Mouse (Mus musculus) heart, embryonic 10.5 days (tissue): Measurements from ENCODE around the gene Anapc1. TPM values are rescaled to one million over a fixed set of nuclear protein-coding genes. Genes with fewer than 3 reads are reported as not detected.
"Not testable (repeated sequence)": the region's sequence is repeated elsewhere in the genome, so short reads cannot be mapped to it uniquely, and the experiment has no call there.

ENCODE experiments used
- DNase-seq: peaks from one replicate; pipeline ENCODE4 v3.0.0-alpha.2; 2017; ENCODE audit warnings: low spot score
- H3K27ac ChIP-seq: fragments of 300-500 bp; sonication (generic); 2 replicates; pipeline ENCODE4 v1.5.1; 2016; ENCODE audit warnings: mild to moderate bottlenecking
- H3K27me3 ChIP-seq: fragments of 300-500 bp; sonication (generic); 2 replicates; pipeline ENCODE4 v1.6.1; 2016; ENCODE audit warnings: mild to moderate bottlenecking; ENCODE audit not compliant: poor library complexity, insufficient read depth, severe bottlenecking
- H3K36me3 ChIP-seq: fragments of 300-500 bp; sonication (generic); 2 replicates; pipeline ENCODE4 v1.6.1; 2016; ENCODE audit warnings: mild to moderate bottlenecking, moderate library complexity
- H3K4me1 ChIP-seq: fragments of 300-500 bp; sonication (generic); 2 replicates; pipeline ENCODE4 v1.6.1; 2016; ENCODE audit warnings: mild to moderate bottlenecking
- H3K4me3 ChIP-seq: fragments of 300-500 bp; sonication (generic); 2 replicates; pipeline ENCODE4 v1.5.1; 2016; ENCODE audit warnings: mild to moderate bottlenecking, moderate library complexity
- H3K9me3 ChIP-seq: fragments of 300-500 bp; sonication (generic); 2 replicates; pipeline ENCODE4 v1.6.1; 2016; ENCODE audit warnings: mild to moderate bottlenecking, moderate library complexity
- WGBS: fragments of 180-500 bp; shearing (Covaris S2); methylation state at CpG from one replicate; pipeline ENCODE4 v1.1.7; 2016; 5-methylcytosine and 5-hydroxymethylcytosine counted together
- polyA plus RNA-seq: library from polyadenylated mRNA; unstranded; fragments of >200 nt; fragmentation: Nextera tagmentation; extraction: Ambion mirVana; gene quantifications from 2 replicates; pipeline ENCODE4 v1.2.1, GENCODE M21; 2016

Gene Anapc1
- polyA plus RNA-seq, 1 experiment from 2014 or later: 68.7 TPM

DNA sequence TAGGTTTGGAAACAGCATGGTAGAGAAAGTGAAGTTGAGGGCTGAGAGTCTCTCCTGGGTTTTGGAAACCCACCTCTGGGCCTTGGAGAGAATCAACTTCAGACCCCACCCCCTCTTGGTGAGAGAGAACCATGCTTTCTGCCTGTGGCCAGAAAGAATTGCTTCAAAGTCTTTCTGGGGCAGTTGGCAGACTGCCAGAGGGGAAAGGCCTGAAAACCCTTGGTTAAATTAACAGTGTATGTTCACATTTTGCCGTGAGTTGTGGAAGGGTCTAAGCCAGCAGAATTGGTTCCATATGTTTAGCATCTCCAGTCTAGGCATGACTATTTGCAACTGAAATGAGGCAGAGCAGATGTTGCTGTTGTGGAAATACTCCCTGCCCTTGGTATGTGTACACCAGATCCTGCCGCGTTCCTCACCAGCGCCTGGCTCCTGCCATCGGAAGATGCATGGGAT lies 26.4 kb upstream of the Anapc1 start:
- DNase-seq: no peak
- no peak overlapping the region for H3K4me3 ChIP-seq
- H3K36me3 ChIP-seq: no peaks in the 10 kb centered on the region
- peaks cover 16% of the 10 kb centered on the region for H3K4me1 ChIP-seq
- peak overlapping the region; percentile 77; the same call in 1 of the 2 replicates for H3K27ac ChIP-seq
- no peaks in the 10 kb centered on the region for H3K27me3 ChIP-seq
- no peaks in the 10 kb centered on the region for H3K9me3 ChIP-seq
- WGBS: 67% methylated on average over 5 of the region's 5 CpGs

DNA sequence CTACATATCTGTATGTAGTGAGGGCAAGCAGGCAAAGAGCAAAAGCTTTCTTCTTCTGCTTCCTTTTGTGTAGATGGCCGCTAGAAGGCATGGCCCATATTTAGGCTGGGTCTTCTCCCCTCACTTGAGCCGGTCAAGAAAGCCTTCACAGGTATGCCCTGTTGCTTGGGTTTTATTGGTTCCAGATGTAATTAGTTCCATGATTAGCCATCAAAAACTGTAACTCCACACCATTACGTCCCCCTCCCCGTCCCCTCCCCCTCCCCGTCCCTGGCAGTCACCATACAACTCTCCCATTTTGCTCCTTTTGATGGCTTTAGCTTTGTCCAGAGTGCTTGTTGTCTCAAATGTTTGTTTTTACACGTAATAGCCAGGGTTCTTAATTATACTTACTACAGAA lies 25.7 kb upstream of the Anapc1 start:
- Histone ChIP-seq H3K9me3 (no peaks in the 10 kb centered on the region), H3K27ac (no peak overlapping the region)

DNA sequence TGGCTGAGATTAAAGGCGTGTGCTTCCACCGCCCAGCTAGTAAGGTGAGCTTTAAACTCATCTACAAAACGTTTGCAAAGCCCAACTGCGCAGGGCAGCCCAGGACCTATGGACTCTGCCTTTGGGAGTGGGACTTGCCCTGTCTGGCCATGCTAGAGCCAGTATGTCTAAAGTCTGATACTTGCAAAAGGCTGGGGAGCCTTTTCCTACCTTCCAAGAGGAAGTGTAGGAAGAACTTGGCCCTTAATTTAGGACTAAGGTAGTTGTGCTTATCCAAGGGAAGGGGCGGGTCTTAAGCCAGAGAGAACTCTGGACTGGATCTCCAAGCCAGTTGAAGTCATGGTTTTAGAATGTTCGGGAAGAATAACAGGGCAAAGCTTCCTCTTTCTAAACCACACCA lies 23.4 kb upstream of the Anapc1 start:
- Histone ChIP-seq H3K27me3 (no peaks in the 10 kb centered on the region), H3K27ac (no peak overlapping the region), H3K9me3 (no peaks in the 10 kb centered on the region), H3K4me1 (peaks cover 12% of the 10 kb centered on the region), H3K36me3 (no peaks in the 10 kb centered on the region), H3K4me3 (no peak overlapping the region)
- WGBS: 66% methylated on average over 6 of the region's 6 CpGs
- no peak for DNase-seq

More for the DNA sequence above, 25.7 kb upstream of the Anapc1 start:
- Histone ChIP-seq H3K27me3 (no peaks in the 10 kb centered on the region), H3K4me3 (no peak overlapping the region), H3K36me3 (no peaks in the 10 kb centered on the region), H3K4me1 (peaks cover 16% of the 10 kb centered on the region)
- DNase-seq: no peak
- WGBS: 77% methylated on average over 6 of the region's 6 CpGs

DNA sequence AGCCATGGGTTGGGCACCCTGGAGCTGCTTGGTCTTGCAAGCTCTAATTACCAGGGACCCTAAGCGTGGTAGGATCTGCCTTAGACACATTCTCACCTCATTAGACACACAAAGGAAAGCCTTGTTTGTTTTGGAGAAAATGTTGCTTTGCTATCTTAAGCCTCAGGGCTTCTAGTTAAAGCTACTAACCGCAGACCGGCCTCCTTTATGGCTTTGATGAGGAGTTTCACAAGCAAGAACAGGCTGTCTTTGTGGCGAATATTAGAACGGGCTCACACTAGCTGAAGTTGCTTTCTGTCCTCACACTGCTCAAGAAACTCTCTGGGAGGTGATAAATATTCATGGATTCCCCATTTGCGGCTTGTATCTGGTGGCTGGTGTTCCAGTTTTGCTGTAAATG lies 22.1 kb upstream of the Anapc1 start:
- Histone ChIP-seq H3K36me3 (no peaks in the 10 kb centered on the region), H3K4me1 (peaks cover 5% of the 10 kb centered on the region), H3K27ac (no peak overlapping the region), H3K9me3 (no peaks in the 10 kb centered on the region), H3K4me3 (no peak overlapping the region), H3K27me3 (no peaks in the 10 kb centered on the region)
- DNase-seq: no peak
- WGBS: 33% methylated on average over 6 of the region's 6 CpGs

DNA sequence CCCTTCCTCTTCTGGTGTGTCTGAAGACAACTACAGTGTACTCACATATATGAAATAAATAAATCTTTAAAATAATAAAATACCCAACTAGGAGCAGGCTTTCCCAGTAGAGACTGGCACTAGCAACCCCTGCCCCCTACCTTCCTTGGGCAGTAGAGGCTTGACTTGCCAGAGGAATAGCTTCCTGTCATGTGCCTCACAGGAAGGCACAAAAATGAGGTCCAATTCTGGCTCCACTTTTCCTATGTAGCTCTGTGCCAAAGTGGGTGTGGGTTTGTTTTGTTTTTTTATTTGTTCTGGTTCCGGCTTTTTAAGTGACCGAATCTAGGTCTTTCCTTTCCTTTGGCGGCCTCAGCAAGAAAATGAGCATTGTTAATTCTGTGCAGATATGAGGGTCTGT lies 17.3 kb upstream of the Anapc1 start:
- Histone ChIP-seq H3K4me1 (no peaks in the 10 kb centered on the region), H3K36me3 (no peaks in the 10 kb centered on the region), H3K27ac (no peak overlapping the region), H3K27me3 (no peaks in the 10 kb centered on the region), H3K4me3 (no peak overlapping the region), H3K9me3 (no peaks in the 10 kb centered on the region)
- 85% methylated on average over 3 of the region's 3 CpGs for whole genome bisulfite sequencing
- no peak for DNase-seq

DNA sequence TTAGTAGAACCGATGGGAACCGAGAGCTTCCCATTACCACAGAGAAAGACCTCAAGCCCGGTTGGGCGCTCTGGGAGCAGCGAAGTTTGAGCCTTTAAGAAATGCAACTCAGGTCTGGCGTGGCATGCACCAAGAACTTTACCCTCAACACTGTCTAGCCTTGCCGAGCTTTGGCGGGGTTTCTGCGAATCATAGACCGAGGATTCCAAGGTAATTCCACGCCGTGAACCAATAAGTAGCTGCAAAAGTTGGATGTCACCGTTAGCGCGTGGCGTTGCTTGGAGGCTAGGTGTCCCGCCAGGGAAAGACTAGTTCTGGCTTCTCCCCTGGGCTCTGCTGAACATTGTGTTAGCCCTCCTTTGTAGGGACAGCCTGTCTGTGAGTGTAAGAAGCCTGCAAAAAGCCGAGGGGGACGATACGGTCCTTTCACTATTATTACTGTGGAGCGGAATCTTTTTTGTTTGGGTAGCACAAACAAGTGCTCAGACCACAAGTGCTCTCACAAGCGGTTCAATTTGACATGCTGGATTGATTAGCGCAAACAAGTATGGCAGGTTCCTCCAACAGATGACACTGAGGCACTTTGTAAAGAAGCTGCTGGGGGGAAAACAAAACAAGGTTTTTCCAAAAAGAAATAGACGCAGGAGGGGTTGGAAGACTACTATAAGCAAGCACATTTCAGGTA lies 12.2 kb upstream of the Anapc1 start:
- WGBS: under 1% methylated on average over 24 of the region's 24 CpGs
- Histone ChIP-seq H3K4me3 (peak overlapping the region; percentile 86), H3K36me3 (no peaks in the 10 kb centered on the region), H3K27me3 (no peaks in the 10 kb centered on the region), H3K27ac (peak overlapping the region; percentile 91), H3K9me3 (no peaks in the 10 kb centered on the region), H3K4me1 (peaks cover 10% of the 10 kb centered on the region)
- peak; percentile 82 for DNase-seq

DNA sequence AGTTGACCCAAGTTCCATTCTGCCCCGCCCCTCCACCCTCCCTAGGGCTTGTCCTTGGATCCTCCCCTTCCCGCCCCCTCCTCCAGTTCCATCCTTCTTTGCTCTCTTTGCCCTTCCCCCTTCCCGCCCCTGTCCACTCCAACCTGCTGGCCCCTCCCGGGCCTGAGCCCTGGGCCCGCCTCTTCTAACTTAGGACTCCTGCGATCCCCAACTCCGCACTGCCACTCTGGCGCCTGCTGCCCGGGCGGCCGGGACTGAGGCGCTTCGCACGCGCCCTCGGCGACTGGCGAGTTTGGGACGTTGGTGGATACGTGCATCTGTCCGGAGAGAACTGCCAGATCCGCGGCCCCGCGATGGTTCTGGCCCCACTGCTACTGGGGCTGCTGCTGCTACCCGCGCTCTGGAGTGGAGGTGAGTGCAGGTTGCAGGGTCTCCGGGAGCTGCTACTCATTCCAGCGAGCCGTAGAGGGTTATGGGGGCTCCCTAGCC lies 11.5 kb upstream of the Anapc1 start, which contains the start of gene Mertk:
Mertk (plus strand) TSS at position 264 of the 489 bp plus-strand sequence.
- under 1% methylated on average over 30 of the region's 30 CpGs for WGBS
- peak; percentile 95 for DNase-seq
- Histone ChIP-seq H3K4me1 (peaks cover 10% of the 10 kb centered on the region), H3K36me3 (no peaks in the 10 kb centered on the region), H3K27ac (peak within 1 kb of the TSS; percentile 91), H3K4me3 (peak within 1 kb of the TSS; percentile 86), H3K9me3 (no peaks in the 10 kb centered on the region), H3K27me3 (no peaks in the 10 kb centered on the region)

DNA sequence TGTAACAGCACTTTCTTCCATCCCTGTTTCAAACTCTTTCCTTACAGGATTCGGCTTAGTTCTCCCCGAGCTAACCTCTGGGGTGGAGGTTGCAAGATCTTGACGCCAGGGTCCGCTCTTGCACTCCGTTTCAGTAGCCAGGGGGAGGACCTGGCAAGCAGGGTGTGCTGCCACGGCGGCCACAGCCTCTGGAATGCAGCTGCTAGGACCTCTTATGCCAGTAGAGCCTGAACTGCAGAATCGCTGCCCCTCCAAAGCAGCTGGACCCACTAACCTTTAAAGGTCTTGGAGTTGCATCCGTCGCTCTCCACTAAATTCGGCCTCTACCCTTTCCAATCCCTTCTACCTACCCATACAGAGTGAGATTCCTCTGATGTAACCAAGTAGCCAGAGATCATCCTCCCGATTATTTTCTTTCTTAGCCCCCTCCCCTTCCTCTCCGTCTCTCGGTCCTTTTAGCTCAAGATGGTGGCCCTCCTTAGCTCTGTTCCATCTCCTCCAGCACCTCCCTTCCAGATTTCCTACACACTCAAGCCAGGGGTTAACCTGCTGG lies 11.0 kb upstream of the Anapc1 start:
- 0% methylated on average over 14 of the region's 14 CpGs for WGBS

DNA sequence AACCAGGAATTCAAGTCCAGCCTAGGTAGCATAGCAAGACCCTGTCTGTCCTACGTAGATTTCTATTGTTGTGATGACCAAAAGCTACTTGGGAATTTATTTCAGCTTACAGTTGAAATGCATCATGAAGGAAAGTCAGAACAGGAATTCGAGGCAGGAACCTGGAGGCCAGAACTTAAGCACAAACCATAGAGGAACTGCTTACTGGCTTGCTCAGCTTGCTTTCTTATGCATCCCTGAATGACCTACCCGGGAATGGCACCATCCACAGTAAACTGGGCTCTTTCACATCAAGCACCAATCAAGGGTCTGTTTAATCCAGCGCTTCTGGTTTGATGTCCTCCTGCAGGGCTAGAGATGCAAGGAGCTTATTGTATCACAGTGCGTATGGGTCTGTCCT lies 10.4 kb upstream of the Anapc1 start:
- Histone ChIP-seq H3K9me3 (no peaks in the 10 kb centered on the region), H3K4me1 (peaks cover 13% of the 10 kb centered on the region), H3K36me3 (no peaks in the 10 kb centered on the region), H3K27ac (no peak overlapping the region), H3K27me3 (no peaks in the 10 kb centered on the region), H3K4me3 (peak overlapping the region; percentile 86)
- WGBS: 55% methylated on average over 5 of the region's 5 CpGs
- DNase-seq: no peak

More for the DNA sequence above, 11.0 kb upstream of the Anapc1 start:
- H3K27me3 ChIP-seq: no peaks in the 10 kb centered on the region
- peaks cover 12% of the 10 kb centered on the region for H3K4me1 ChIP-seq
- H3K4me3 ChIP-seq: peak overlapping the region; percentile 86
- no peaks in the 10 kb centered on the region for H3K36me3 ChIP-seq
- DNase-seq: peak; percentile 93
- no peaks in the 10 kb centered on the region for H3K9me3 ChIP-seq
- peak overlapping the region; percentile 91 for H3K27ac ChIP-seq

DNA sequence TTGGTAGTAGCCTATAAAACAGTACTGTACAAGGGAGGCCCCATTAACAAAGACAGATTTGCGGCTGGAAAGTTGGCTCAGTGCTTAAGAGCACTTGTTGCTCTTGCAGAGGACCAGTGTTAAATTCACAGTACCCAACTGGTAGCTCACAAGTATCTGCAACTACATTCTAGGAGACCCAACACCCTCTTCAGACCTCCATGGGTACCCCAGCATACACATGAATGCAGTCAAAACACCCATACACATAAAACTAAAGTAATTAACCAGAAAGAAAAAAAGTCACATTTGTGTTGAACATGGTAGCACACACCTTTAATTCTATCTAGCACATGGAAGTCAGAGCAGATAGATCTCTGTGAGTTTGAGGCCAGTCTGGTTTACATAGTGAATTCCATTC lies 9.9 kb upstream of the Anapc1 start:
- Histone ChIP-seq H3K27me3 (no peaks in the 10 kb centered on the region), H3K4me1 (peaks cover 13% of the 10 kb centered on the region), H3K4me3 (no peak overlapping the region), H3K9me3 (no peaks in the 10 kb centered on the region), H3K36me3 (no peaks in the 10 kb centered on the region), H3K27ac (no peak overlapping the region)
- WGBS: 89% methylated on average over 1 of the region's 1 CpGs
- DNase-seq: no peak

DNA sequence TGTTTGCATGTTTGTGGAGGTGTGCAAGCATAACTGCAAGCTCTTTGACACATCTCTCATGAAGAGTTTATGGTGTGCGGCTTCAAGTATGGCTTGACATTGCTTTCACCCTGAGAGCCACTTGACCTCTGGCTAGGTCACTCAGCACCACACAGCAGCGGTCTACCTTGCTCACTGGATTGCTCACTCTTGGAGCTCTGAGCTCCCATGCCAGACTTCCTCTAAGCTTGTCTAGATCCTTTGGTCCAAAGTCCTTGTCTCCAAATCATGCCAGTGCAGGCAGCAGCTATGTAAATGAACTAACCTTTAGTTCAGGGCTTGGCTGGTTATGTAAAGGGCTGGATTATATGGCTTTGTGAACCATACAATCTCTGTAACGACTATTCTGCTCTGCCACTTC lies 9.2 kb upstream of the Anapc1 start:
- DNase-seq: no peak
- H3K4me1 ChIP-seq: peaks cover 13% of the 10 kb centered on the region
- WGBS: 48% methylated on average over 3 of the region's 3 CpGs
- H3K4me3 ChIP-seq: no peak overlapping the region
- no peaks in the 10 kb centered on the region for H3K27me3 ChIP-seq
- no peaks in the 10 kb centered on the region for H3K9me3 ChIP-seq
- no peaks in the 10 kb centered on the region for H3K36me3 ChIP-seq
- no peak overlapping the region for H3K27ac ChIP-seq

DNA sequence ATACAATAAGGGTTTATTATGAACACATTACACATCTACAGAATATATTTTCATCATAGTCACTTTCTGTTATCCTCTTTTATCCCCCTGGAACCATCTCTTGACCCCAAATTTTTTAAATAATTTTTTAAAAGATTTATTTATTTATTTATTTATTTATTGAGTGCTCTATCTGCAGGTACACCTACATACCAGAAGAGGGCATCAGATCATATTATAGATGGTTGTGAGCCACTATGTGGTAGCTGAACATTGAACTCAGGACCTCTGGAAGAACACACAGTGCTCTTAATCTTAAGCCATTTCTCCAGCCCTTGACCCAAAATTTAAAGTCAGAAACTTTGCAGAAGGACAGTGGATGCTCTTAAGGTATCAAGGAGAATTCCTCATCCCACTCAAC lies 7.4 kb upstream of the Anapc1 start:
- Histone ChIP-seq H3K4me1 (peaks cover 13% of the 10 kb centered on the region), H3K27ac (no peak overlapping the region), H3K36me3 (no peaks in the 10 kb centered on the region), H3K27me3 (no peaks in the 10 kb centered on the region), H3K4me3 (no peak overlapping the region), H3K9me3 (no peaks in the 10 kb centered on the region)
- DNase-seq: no peak

DNA sequence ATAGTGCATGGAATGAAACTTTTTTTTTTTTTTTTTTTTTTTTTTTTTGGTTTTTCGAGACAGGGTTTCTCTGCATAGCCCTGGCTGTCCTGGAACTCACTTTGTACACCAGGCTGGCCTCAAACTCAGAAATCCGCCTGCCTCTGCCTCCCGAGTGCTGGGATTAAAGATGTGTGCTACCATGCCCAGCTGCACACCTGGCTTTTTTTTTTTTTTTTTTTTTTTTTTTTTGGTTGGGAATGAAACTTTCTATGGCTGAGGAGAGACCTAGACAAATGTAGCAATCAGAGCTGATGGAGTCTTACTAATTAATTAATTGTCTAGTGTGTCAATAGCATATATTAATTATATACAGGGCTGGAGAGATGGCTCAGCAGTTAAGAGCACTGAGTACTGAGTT lies 6.6 kb upstream of the Anapc1 start:
- H3K4me1 ChIP-seq: peaks cover 13% of the 10 kb centered on the region
- not testable (repeated sequence) for H3K36me3 ChIP-seq, DNase-seq, H3K27ac ChIP-seq, H3K27me3 ChIP-seq, H3K9me3 ChIP-seq, H3K4me3 ChIP-seq
- WGBS: 90% methylated on average over 3 of the region's 3 CpGs
